Mouse (Mus musculus) lung, embryonic 15.5 days (tissue): ENCODE data around the gene 5730522E02Rik. TPM values are rescaled to one million over a fixed set of nuclear protein-coding genes. Genes with fewer than 3 reads are reported as not detected.

ENCODE experiments used
- ATAC-seq: fragments of 200-750 bp; cut with Nextera tagmentation; 2 replicates; pipeline ENCODE4 v1.8.0; 2017; ENCODE audit warnings: moderate number of reproducible peaks, borderline replicate concordance; ENCODE audit not compliant: low FRiP score, low TSS enrichment; ENCODE audit errors: extremely low read depth
- H3K27ac ChIP-seq: fragments of 300-500 bp; sonication (generic); 2 replicates; pipeline ENCODE4 v1.5.1; 2015; ENCODE audit warnings: moderate library complexity, mild to moderate bottlenecking, inconsistent platforms
- H3K27me3 ChIP-seq: fragments of 300-500 bp; sonication (generic); 2 replicates; pipeline ENCODE4 v1.6.1; 2015; ENCODE audit warnings: inconsistent platforms
- H3K36me3 ChIP-seq: fragments of 300-500 bp; sonication (generic); 2 replicates; pipeline ENCODE4 v1.6.1; 2015; ENCODE audit warnings: inconsistent platforms
- H3K4me1 ChIP-seq: fragments of 300-500 bp; sonication (generic); 2 replicates; pipeline ENCODE4 v1.6.1; 2015; ENCODE audit warnings: inconsistent platforms
- H3K4me2 ChIP-seq: fragments of 300-500 bp; sonication (generic); 2 replicates; pipeline ENCODE4 v1.6.1; 2015; ENCODE audit warnings: inconsistent platforms, mild to moderate bottlenecking, moderate library complexity
- H3K4me3 ChIP-seq: fragments of 300-500 bp; sonication (generic); 2 replicates; pipeline ENCODE4 v1.5.1; 2015; ENCODE audit warnings: mild to moderate bottlenecking, inconsistent platforms
- H3K9ac ChIP-seq: fragments of 300-500 bp; sonication (generic); 2 replicates; pipeline ENCODE4 v1.6.1; 2015; ENCODE audit warnings: inconsistent platforms
- H3K9me3 ChIP-seq: fragments of 300-500 bp; sonication (generic); 2 replicates; pipeline ENCODE4 v1.6.1; 2016; ENCODE audit warnings: inconsistent platforms
- WGBS: fragments of 180-500 bp; shearing (Covaris S2); methylation state at CpG from one replicate; pipeline ENCODE4 v1.1.7; 2015; 5-methylcytosine and 5-hydroxymethylcytosine counted together
- polyA plus RNA-seq: library from polyadenylated mRNA; unstranded; fragments of >200 nt; fragmentation: Nextera tagmentation; extraction: Ambion mirVana; gene quantifications from 2 replicates; pipeline ENCODE4 v1.2.1, GENCODE M21; 2015

The 5730522E02Rik gene
- polyA plus RNA-seq, 1 experiment from 2014 or later = 2.3 TPM

- Histone ChIP-seq H3K9me3 (no peaks in the 10 kb centered on the region), H3K36me3 (no peaks in the 10 kb centered on the region), H3K4me1 (no peaks in the 10 kb centered on the region), H3K4me3 (no peak overlapping the region), H3K9ac (no peak overlapping the region), H3K4me2 (no peak overlapping the region), H3K27me3 (no peaks in the 10 kb centered on the region), H3K27ac (no peak overlapping the region)
- WGBS = 95% methylated on average over 2 of the region's 2 CpGs
- no peak for ATAC-seq
Measured at GRCm38 (mm10) chr11:26170572-26170971, 40.0 kb downstream of the 5730522E02Rik start.

- ATAC-seq = no peak
- Histone ChIP-seq H3K4me2 (no peak overlapping the region), H3K9ac (no peak overlapping the region), H3K9me3 (no peaks in the 10 kb centered on the region), H3K36me3 (no peaks in the 10 kb centered on the region), H3K27ac (no peak overlapping the region), H3K27me3 (no peaks in the 10 kb centered on the region), H3K4me1 (no peaks in the 10 kb centered on the region), H3K4me3 (no peak overlapping the region)
- 87% methylated on average over 7 of the region's 7 CpGs for WGBS
Measured at GRCm38 (mm10) chr11:26167609-26167971, 43.0 kb downstream of the 5730522E02Rik start.

GRCm38 (mm10) chr11:26166966-26167608 lies 43.5 kb downstream of the 5730522E02Rik start:
- ATAC-seq = no peak
- WGBS = 71% methylated on average over 4 of the region's 4 CpGs

GRCm38 (mm10) chr11:26164651-26165259 lies 45.8 kb downstream of the 5730522E02Rik start:
- no peaks in the 10 kb centered on the region for H3K36me3 ChIP-seq
- WGBS = 79% methylated on average over 5 of the region's 5 CpGs

More at GRCm38 (mm10) chr11:26166966-26167608, 43.5 kb downstream of the 5730522E02Rik start:
- Histone ChIP-seq H3K9me3 (no peaks in the 10 kb centered on the region), H3K4me1 (no peaks in the 10 kb centered on the region), H3K36me3 (no peaks in the 10 kb centered on the region), H3K9ac (no peak overlapping the region), H3K4me3 (no peak overlapping the region), H3K4me2 (no peak overlapping the region), H3K27ac (no peak overlapping the region), H3K27me3 (no peaks in the 10 kb centered on the region)

GRCm38 (mm10) chr11:26161354-26161753 lies 49.2 kb downstream of the 5730522E02Rik start:
- H3K4me3 ChIP-seq = no peak overlapping the region
- no peaks in the 10 kb centered on the region for H3K36me3 ChIP-seq
- WGBS = 40% methylated on average over 5 of the region's 5 CpGs
- H3K9ac ChIP-seq = no peak overlapping the region
- no peaks in the 10 kb centered on the region for H3K27me3 ChIP-seq
- no peak for ATAC-seq
- no peak overlapping the region for H3K4me2 ChIP-seq
- H3K9me3 ChIP-seq = no peaks in the 10 kb centered on the region
- no peaks in the 10 kb centered on the region for H3K4me1 ChIP-seq
- H3K27ac ChIP-seq = no peak overlapping the region

More at GRCm38 (mm10) chr11:26164651-26165259, 45.8 kb downstream of the 5730522E02Rik start:
- Histone ChIP-seq H3K9me3 (no peaks in the 10 kb centered on the region), H3K4me2 (no peak overlapping the region), H3K4me3 (no peak overlapping the region), H3K9ac (no peak overlapping the region), H3K27me3 (no peaks in the 10 kb centered on the region), H3K4me1 (no peaks in the 10 kb centered on the region), H3K27ac (no peak overlapping the region)
- ATAC-seq = no peak

- Histone ChIP-seq H3K27ac (no peak overlapping the region), H3K4me3 (no peak overlapping the region)
- WGBS = 67% methylated on average over 3 of the region's 3 CpGs
Measured at GRCm38 (mm10) chr11:26159033-26159432, 51.5 kb downstream of the 5730522E02Rik start.

GRCm38 (mm10) chr11:26140024-26140423 lies 70.5 kb downstream of the 5730522E02Rik start:
- no peaks in the 10 kb centered on the region for H3K36me3 ChIP-seq
- H3K4me3 ChIP-seq = no peak overlapping the region
- 72% methylated on average over 3 of the region's 3 CpGs for WGBS
- no peaks in the 10 kb centered on the region for H3K27me3 ChIP-seq
- H3K9me3 ChIP-seq = no peaks in the 10 kb centered on the region
- no peak overlapping the region for H3K9ac ChIP-seq
- no peak for ATAC-seq
- H3K4me2 ChIP-seq = no peak overlapping the region
- H3K4me1 ChIP-seq = no peaks in the 10 kb centered on the region
- no peak overlapping the region for H3K27ac ChIP-seq

More at GRCm38 (mm10) chr11:26159033-26159432, 51.5 kb downstream of the 5730522E02Rik start:
- no peak for ATAC-seq
- no peak overlapping the region for H3K9ac ChIP-seq
- no peak overlapping the region for H3K4me2 ChIP-seq
- H3K27me3 ChIP-seq = no peaks in the 10 kb centered on the region
- no peaks in the 10 kb centered on the region for H3K9me3 ChIP-seq
- no peaks in the 10 kb centered on the region for H3K4me1 ChIP-seq
- H3K36me3 ChIP-seq = no peaks in the 10 kb centered on the region

GRCm38 (mm10) chr11:26138013-26138412 lies 72.5 kb downstream of the 5730522E02Rik start:
- Histone ChIP-seq H3K9me3 (no peaks in the 10 kb centered on the region), H3K27me3 (no peaks in the 10 kb centered on the region), H3K27ac (no peak overlapping the region), H3K4me2 (no peak overlapping the region), H3K36me3 (no peaks in the 10 kb centered on the region), H3K4me3 (no peak overlapping the region), H3K9ac (no peak overlapping the region), H3K4me1 (no peaks in the 10 kb centered on the region)
- ATAC-seq = no peak
- 73% methylated on average over 1 of the region's 1 CpGs for WGBS

- H3K9ac ChIP-seq = no peak overlapping the region
- ATAC-seq = no peak
- no peaks in the 10 kb centered on the region for H3K4me1 ChIP-seq
- H3K27ac ChIP-seq = no peak overlapping the region
- H3K9me3 ChIP-seq = no peaks in the 10 kb centered on the region
- no peaks in the 10 kb centered on the region for H3K36me3 ChIP-seq
- no peaks in the 10 kb centered on the region for H3K27me3 ChIP-seq
- H3K4me2 ChIP-seq = no peak overlapping the region
- 33% methylated on average over 11 of the region's 11 CpGs for WGBS
- no peak overlapping the region for H3K4me3 ChIP-seq
Measured at GRCm38 (mm10) chr11:26130911-26131310, 79.7 kb downstream of the 5730522E02Rik start.

- WGBS = 73% methylated on average over 2 of the region's 2 CpGs
- no peaks in the 10 kb centered on the region for H3K27me3 ChIP-seq
- H3K4me1 ChIP-seq = no peaks in the 10 kb centered on the region
- H3K9me3 ChIP-seq = no peaks in the 10 kb centered on the region
- H3K36me3 ChIP-seq = no peaks in the 10 kb centered on the region
- no peak for ATAC-seq
- H3K4me2 ChIP-seq = no peak overlapping the region
- H3K27ac ChIP-seq = no peak overlapping the region
- H3K4me3 ChIP-seq = no peak overlapping the region
- no peak overlapping the region for H3K9ac ChIP-seq
Measured at GRCm38 (mm10) chr11:26129054-26129453, 81.5 kb downstream of the 5730522E02Rik start.

GRCm38 (mm10) chr11:26128385-26128784 lies 82.2 kb downstream of the 5730522E02Rik start:
- Histone ChIP-seq H3K9ac (no peak overlapping the region), H3K27ac (no peak overlapping the region), H3K4me2 (no peak overlapping the region), H3K4me1 (no peaks in the 10 kb centered on the region), H3K27me3 (no peaks in the 10 kb centered on the region), H3K4me3 (no peak overlapping the region), H3K9me3 (no peaks in the 10 kb centered on the region), H3K36me3 (no peaks in the 10 kb centered on the region)
- no peak for ATAC-seq
- WGBS = 47% methylated on average over 2 of the region's 2 CpGs

GRCm38 (mm10) chr11:26125923-26126322 lies 84.6 kb downstream of the 5730522E02Rik start:
- H3K9me3 ChIP-seq = no peaks in the 10 kb centered on the region
- H3K4me1 ChIP-seq = no peaks in the 10 kb centered on the region
- H3K9ac ChIP-seq = no peak overlapping the region
- no peak overlapping the region for H3K4me3 ChIP-seq
- H3K4me2 ChIP-seq = no peak overlapping the region
- H3K27me3 ChIP-seq = no peaks in the 10 kb centered on the region
- H3K27ac ChIP-seq = no peak overlapping the region
- H3K36me3 ChIP-seq = no peaks in the 10 kb centered on the region
- ATAC-seq = no peak
